Mouse (Mus musculus) lung, embryonic 16.5 days (tissue): ENCODE measurements around the gene Ncor2. TPM values are rescaled to one million over a fixed set of nuclear protein-coding genes. Genes with fewer than 3 reads are reported as not detected.

Experiments
- polyA plus RNA-seq: library from polyadenylated mRNA; unstranded; fragments of >200 nt; fragmentation: Nextera tagmentation; extraction: Ambion mirVana; gene quantifications from 2 replicates; pipeline ENCODE4 v1.2.1, GENCODE M21; 2015

Ncor2 gene
- polyA plus RNA-seq, 1 experiment from 2014 or later, result 20.3 TPM

Other genes starting within 250 kb of the Ncor2 start
- 6.7 and 6.8 TPM in 2 replicates for gene Rflna, start 176.0 kb downstream of the Ncor2 start, polyA plus RNA-seq
- 65.9 and 66.6 TPM in 2 replicates for gene Scarb1, start 161.9 kb upstream of the Ncor2 start, polyA plus RNA-seq
- 0.29 and 0.36 TPM in 2 replicates for gene Gm10382, start 210.1 kb upstream of the Ncor2 start, polyA plus RNA-seq
- 1,152 and 1,205 TPM in 2 replicates for gene Ubc, start 211.0 kb upstream of the Ncor2 start, polyA plus RNA-seq